Mouse (Mus musculus) layer of hippocampus, adult 8-10 months (tissue): ENCODE measurements around the gene Epha4. TPM values are rescaled to one million over a fixed set of nuclear protein-coding genes. Genes with fewer than 3 reads are reported as not detected.

ENCODE experiments used
- DNase-seq, 2 experiments: peaks; one replicate each; pipeline ENCODE4 v3.0.0; 2022; ENCODE audit warnings: low spot score in 2 of 2
- total RNA-seq, 4 experiments: library from RNA; stranded (reverse); gene quantifications; 2 replicates each; pipeline ENCODE4 v1.2.4; 2022

The Epha4 gene
- total RNA-seq, 4 experiments from 2014 or later = 267 to 285 (median 281) TPM

- no peak for DNase-seq
Observed at GRCm38 (mm10) chr1:77410153-77410552, 104.7 kb downstream of the Epha4 start.

- DNase-seq = no peak
Observed at GRCm38 (mm10) chr1:77409509-77409908, 105.4 kb downstream of the Epha4 start.

- DNase-seq = no peak
Observed at GRCm38 (mm10) chr1:77407417-77407816, 107.5 kb downstream of the Epha4 start.

- DNase-seq = no peak
Observed at GRCm38 (mm10) chr1:77406631-77407030, 108.3 kb downstream of the Epha4 start.

- DNase-seq = no peak
Observed at GRCm38 (mm10) chr1:77404537-77404936, 110.4 kb downstream of the Epha4 start.

GRCm38 (mm10) chr1:77402942-77403341 is 111.9 kb downstream of the Epha4 start:
- no peak for DNase-seq

GRCm38 (mm10) chr1:77401465-77401864 is 113.4 kb downstream of the Epha4 start:
- no peak for DNase-seq

GRCm38 (mm10) chr1:77391590-77391989 is 123.3 kb downstream of the Epha4 start:
- DNase-seq = no peak

- no peak for DNase-seq
Observed at GRCm38 (mm10) chr1:77389069-77389468, 125.8 kb downstream of the Epha4 start.

- DNase-seq = no peak
Observed at GRCm38 (mm10) chr1:77388556-77388955, 126.3 kb downstream of the Epha4 start.

GRCm38 (mm10) chr1:77385613-77386012 is 129.3 kb downstream of the Epha4 start:
- DNase-seq = no peak

GRCm38 (mm10) chr1:77383466-77383865 is 131.4 kb downstream of the Epha4 start:
- DNase-seq = no peak

- DNase-seq = no peak
Observed at GRCm38 (mm10) chr1:77377550-77377980, 137.3 kb downstream of the Epha4 start.

GRCm38 (mm10) chr1:77374054-77374453 is 140.8 kb downstream of the Epha4 start:
- no peak for DNase-seq

GRCm38 (mm10) chr1:77370921-77371320 is 144.0 kb downstream of the Epha4 start:
- no peak for DNase-seq

- DNase-seq = no peak
Observed at GRCm38 (mm10) chr1:77369255-77369837, 145.5 kb downstream of the Epha4 start.

GRCm38 (mm10) chr1:77365850-77366249 is 149.0 kb downstream of the Epha4 start:
- no peak for DNase-seq

- DNase-seq = no peak
Observed at GRCm38 (mm10) chr1:77364596-77364995, 150.3 kb downstream of the Epha4 start.

- no peak for DNase-seq
Observed at GRCm38 (mm10) chr1:77363848-77364247, 151.0 kb downstream of the Epha4 start.

- DNase-seq = peak; percentile 63 to 75
Observed at GRCm38 (mm10) chr1:77346459-77346858, 168.4 kb downstream of the Epha4 start.

- DNase-seq = no peak
Observed at GRCm38 (mm10) chr1:77343792-77344191, 171.1 kb downstream of the Epha4 start.

GRCm38 (mm10) chr1:77339701-77340100 is 175.2 kb downstream of the Epha4 start:
- DNase-seq = no peak

GRCm38 (mm10) chr1:77338346-77338745 is 176.5 kb downstream of the Epha4 start:
- DNase-seq = no peak

GRCm38 (mm10) chr1:77336937-77337336 is 178.0 kb downstream of the Epha4 start:
- DNase-seq = no peak
